Mouse (Mus musculus): Measurements from ENCODE around the gene Pom121l2. TPM values are rescaled to one million over a fixed set of nuclear protein-coding genes. Genes with fewer than 3 reads are reported as not detected.
"Not testable (repeated sequence)": the region's sequence is repeated elsewhere in the genome, so short reads cannot be mapped to it uniquely, and the experiment has no call there.

Pom121l2 gene
- polyA plus RNA-seq, 1 experiment from 2014 or later, result not detected

DNA sequence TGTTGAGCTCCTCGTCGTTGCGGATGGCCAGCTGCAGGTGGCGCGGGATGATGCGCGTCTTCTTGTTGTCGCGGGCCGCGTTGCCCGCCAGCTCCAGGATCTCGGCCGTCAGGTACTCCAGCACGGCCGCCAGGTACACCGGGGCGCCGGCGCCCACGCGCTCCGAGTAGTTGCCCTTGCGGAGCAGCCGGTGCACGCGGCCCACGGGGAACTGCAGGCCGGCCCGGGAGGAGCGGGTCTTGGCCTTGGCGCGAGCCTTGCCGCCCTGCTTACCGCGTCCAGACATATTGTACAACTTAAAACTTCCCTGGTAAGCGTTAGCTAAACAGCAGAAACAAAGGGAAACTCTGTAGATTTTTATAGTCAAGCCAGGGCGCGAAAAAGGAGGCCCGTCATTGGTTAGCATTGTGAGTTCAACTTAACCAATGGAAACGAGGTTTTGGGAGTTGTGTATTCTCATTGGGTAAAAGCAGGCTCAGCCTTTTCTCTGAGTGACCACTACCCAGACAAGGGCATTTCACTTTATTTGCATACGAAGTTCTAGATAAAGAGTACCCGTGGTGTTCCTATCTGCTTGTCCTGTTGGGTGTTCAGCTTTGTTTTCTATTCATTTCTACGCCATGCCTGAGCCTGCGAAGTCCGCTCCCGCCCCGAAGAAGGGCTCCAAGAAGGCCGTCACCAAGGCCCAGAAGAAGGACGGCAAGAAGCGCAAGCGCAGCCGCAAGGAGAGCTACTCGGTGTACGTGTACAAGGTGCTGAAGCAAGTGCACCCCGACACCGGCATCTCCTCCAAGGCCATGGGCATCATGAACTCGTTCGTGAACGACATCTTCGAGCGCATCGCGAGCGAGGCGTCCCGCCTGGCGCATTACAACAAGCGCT lies 54.5 kb downstream of the Pom121l2 start, which contains the start of the genes Hist1h2ah and Hist1h2bk:
TSS of gene Hist1h2ah (minus strand) at position 302 of the 882 bp plus-strand sequence.
TSS of gene Hist1h2bk (plus strand) at position 604 of the 882 bp plus-strand sequence.
- not testable (repeated sequence) for H3K9me3 ChIP-seq (replicated peaks; ENCODE audit: control insufficient read depth, low read length); H3K27me3 ChIP-seq (ENCODE audit: control insufficient read depth, insufficient read depth, low read depth, low read length); H3K36me3 ChIP-seq (ENCODE audit: control insufficient read depth, insufficient read depth)
- Histone ChIP-seq H3K4me3 (ENCODE audit: low read depth, low read length) (peak within 1 kb of the TSS; percentile 71), H3K9ac (ENCODE audit: low read depth, low read length) (peak within 1 kb of the TSS; percentile 84), H3K4me2 (ENCODE audit: low read depth, low read length) (peak within 1 kb of the TSS; percentile 80), H3K27ac (ENCODE audit: low read length) (peak within 1 kb of the TSS; percentile 99), H3K4me1 (ENCODE audit: control insufficient read depth, low read depth, low read length) (peaks cover 37% of the 10 kb centered on the region)
- under 1% methylated on average over 24 of the region's 69 CpGs for WGBS (ENCODE audit: insufficient replicate concordance)
- peak; percentile 91 for ATAC-seq (ENCODE audit: low read depth)

DNA sequence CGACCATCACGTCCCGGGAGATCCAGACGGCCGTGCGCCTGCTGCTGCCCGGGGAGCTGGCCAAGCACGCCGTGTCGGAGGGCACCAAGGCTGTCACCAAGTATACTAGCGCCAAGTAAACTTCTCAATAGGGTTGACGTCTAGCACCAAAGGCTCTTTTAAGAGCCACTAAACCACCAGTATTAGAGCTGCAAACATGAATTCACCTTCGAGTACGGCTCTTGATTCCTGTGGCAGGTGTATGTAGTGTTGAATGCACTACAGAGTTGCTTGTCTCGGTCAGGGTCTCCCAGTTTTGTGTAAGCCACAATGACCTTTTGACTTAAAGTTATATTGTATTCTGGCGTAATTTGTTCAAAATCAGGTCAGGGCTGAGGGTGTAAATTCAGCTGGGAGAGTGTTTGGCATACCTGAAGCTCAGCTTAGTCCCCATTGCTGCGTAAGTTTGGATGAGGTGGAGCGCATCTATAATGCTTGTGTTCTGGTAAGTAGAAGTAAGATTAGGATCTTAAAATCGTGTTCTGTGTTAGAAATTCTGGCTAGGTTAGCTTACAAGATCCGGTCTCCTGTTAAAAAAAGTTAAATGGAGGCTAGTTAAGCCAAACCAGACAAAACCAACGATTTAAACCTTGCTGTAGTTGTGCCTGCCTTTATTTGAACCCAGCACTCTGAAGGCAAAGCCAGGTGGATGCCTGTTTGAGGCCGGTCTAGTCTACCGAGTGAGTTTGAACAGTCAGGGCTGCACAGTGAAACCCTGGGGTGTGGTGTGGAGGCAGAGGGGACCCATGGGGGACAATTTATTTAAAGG lies 55.4 kb downstream of the Pom121l2 start:
- H3K4me1 ChIP-seq (ENCODE audit: control insufficient read depth, low read depth, low read length), result peaks cover 37% of the 10 kb centered on the region
- H3K4me2 ChIP-seq (ENCODE audit: low read depth, low read length), result peak overlapping the region; percentile 78
- WGBS (ENCODE audit: insufficient replicate concordance), result 2% methylated on average over 20 of the region's 23 CpGs

GRCm38 (mm10) chr13:22036986-22037385 lies 56.0 kb downstream of the Pom121l2 start:
- Histone ChIP-seq H3K27ac (ENCODE audit: low read length) (peak overlapping the region; percentile 99), H3K36me3 (ENCODE audit: control insufficient read depth, insufficient read depth) (no peaks in the 10 kb centered on the region), H3K4me3 (ENCODE audit: low read depth, low read length) (peak overlapping the region; percentile 71), H3K4me2 (ENCODE audit: low read depth, low read length) (peak overlapping the region; percentile 78), H3K9me3 (replicated peaks; ENCODE audit: control insufficient read depth, low read length) (no peaks in the 10 kb centered on the region), H3K4me1 (ENCODE audit: control insufficient read depth, low read depth, low read length) (peaks cover 37% of the 10 kb centered on the region), H3K9ac (ENCODE audit: low read depth, low read length) (peak overlapping the region; percentile 79), H3K27me3 (ENCODE audit: control insufficient read depth, insufficient read depth, low read depth, low read length) (no peaks in the 10 kb centered on the region)
- no peak for ATAC-seq (ENCODE audit: low read depth)
- WGBS (ENCODE audit: insufficient replicate concordance), result 35% methylated on average over 3 of the region's 3 CpGs

More for the DNA sequence above, 55.4 kb downstream of the Pom121l2 start:
- Histone ChIP-seq H3K9me3 (replicated peaks; ENCODE audit: control insufficient read depth, low read length) (no peaks in the 10 kb centered on the region), H3K4me3 (ENCODE audit: low read depth, low read length) (peak overlapping the region; percentile 71), H3K36me3 (ENCODE audit: control insufficient read depth, insufficient read depth) (no peaks in the 10 kb centered on the region), H3K27ac (ENCODE audit: low read length) (peak overlapping the region; percentile 99), H3K27me3 (ENCODE audit: control insufficient read depth, insufficient read depth, low read depth, low read length) (no peaks in the 10 kb centered on the region), H3K9ac (ENCODE audit: low read depth, low read length) (peak overlapping the region; percentile 79)
- ATAC-seq (ENCODE audit: low read depth), result peak; percentile 3

DNA sequence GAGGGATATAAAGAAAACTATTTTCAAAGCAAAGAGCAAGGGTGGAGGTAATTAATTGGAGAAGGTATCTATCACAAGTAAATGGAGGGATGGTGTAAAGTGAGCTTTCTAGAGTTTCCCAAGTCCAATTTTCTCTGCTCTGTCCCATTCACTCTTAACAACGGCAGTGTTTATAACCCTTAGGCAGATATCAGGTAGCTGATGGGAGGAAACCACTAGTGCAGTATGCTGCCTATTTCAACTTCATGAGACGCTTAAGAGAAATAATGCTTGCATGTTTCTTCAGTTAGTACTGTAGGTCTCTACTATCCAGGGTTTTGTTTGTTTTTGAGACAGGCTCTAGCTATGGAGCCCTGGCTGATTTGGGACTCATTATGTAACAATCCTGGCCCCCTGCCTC lies 56.4 kb downstream of the Pom121l2 start:
- Histone ChIP-seq H3K27ac (ENCODE audit: low read length) (peak overlapping the region; percentile 99), H3K4me1 (ENCODE audit: control insufficient read depth, low read depth, low read length) (peaks cover 40% of the 10 kb centered on the region), H3K27me3 (ENCODE audit: control insufficient read depth, insufficient read depth, low read depth, low read length) (no peaks in the 10 kb centered on the region), H3K4me3 (ENCODE audit: low read depth, low read length) (peak overlapping the region; percentile 71), H3K9ac (ENCODE audit: low read depth, low read length) (peak overlapping the region; percentile 79), H3K9me3 (replicated peaks; ENCODE audit: control insufficient read depth, low read length) (no peaks in the 10 kb centered on the region), H3K4me2 (ENCODE audit: low read depth, low read length) (peak overlapping the region; percentile 78), H3K36me3 (ENCODE audit: control insufficient read depth, insufficient read depth) (no peaks in the 10 kb centered on the region)
- 49% methylated on average over 2 of the region's 2 CpGs for WGBS (ENCODE audit: insufficient replicate concordance)
- no peak for ATAC-seq (ENCODE audit: low read depth)

Small RNA genes within 50 kb of the gene (microRNA-seq; reads per million reads assigned to microRNA genes)
- not detected for gene Gm44390

Other genes starting within 250 kb of the Pom121l2 start
- gene Hist1h4j, start 246.1 kb upstream of the Pom121l2 start, polyA plus RNA-seq (2015; fragmentation: Nextera tagmentation; extraction: Ambion mirVana), result 0.99 and 1.0 TPM in 2 replicates
- 5.0 and 6.3 TPM in 2 replicates for gene Hist1h4k, start 230.7 kb upstream of the Pom121l2 start, polyA plus RNA-seq (2015; fragmentation: Nextera tagmentation; extraction: Ambion mirVana)
- gene Hist1h2ak, start 227.4 kb upstream of the Pom121l2 start, polyA plus RNA-seq (2015; fragmentation: Nextera tagmentation; extraction: Ambion mirVana), result 40.9 and 50.2 TPM in 2 replicates
- gene Hist1h2bn, start 227.1 kb upstream of the Pom121l2 start, polyA plus RNA-seq (2015; fragmentation: Nextera tagmentation; extraction: Ambion mirVana), result 8.1 and 12.9 TPM in 2 replicates
- 22.9 and 30.4 TPM in 2 replicates for gene Hist1h1b, start 200.6 kb upstream of the Pom121l2 start, polyA plus RNA-seq (2015; fragmentation: Nextera tagmentation; extraction: Ambion mirVana)
- 158 and 190 TPM in 2 replicates for gene Hist1h3i, start 197.8 kb upstream of the Pom121l2 start, polyA plus RNA-seq (2015; fragmentation: Nextera tagmentation; extraction: Ambion mirVana)
- 10.1 and 14.1 TPM in 2 replicates for gene Hist1h2an, start 194.0 kb upstream of the Pom121l2 start, polyA plus RNA-seq (2015; fragmentation: Nextera tagmentation; extraction: Ambion mirVana)
- gene Hist1h2bp, start 193.7 kb upstream of the Pom121l2 start, polyA plus RNA-seq (2015; fragmentation: Nextera tagmentation; extraction: Ambion mirVana), result 3.8 and 7.6 TPM in 2 replicates
- gene Hist1h2bq, start 171.0 kb upstream of the Pom121l2 start, polyA plus RNA-seq (2015; fragmentation: Nextera tagmentation; extraction: Ambion mirVana), result 25.4 and 31.7 TPM in 2 replicates
- gene Hist1h2ao, start 170.7 kb upstream of the Pom121l2 start, polyA plus RNA-seq (2015; fragmentation: Nextera tagmentation; extraction: Ambion mirVana), result 2.1 TPM in 1 of 2 replicates, not detected in the other
- not detected in 2 replicates for gene Hist1h4m, start 169.4 kb upstream of the Pom121l2 start, polyA plus RNA-seq (2015; fragmentation: Nextera tagmentation; extraction: Ambion mirVana)
- gene Hist1h4n, start 149.0 kb upstream of the Pom121l2 start, polyA plus RNA-seq (2015; fragmentation: Nextera tagmentation; extraction: Ambion mirVana), result 25.5 and 40.3 TPM in 2 replicates
- 3,914 and 4,206 TPM in 2 replicates for gene Hist1h2ap, start 147.7 kb upstream of the Pom121l2 start, polyA plus RNA-seq (2015; fragmentation: Nextera tagmentation; extraction: Ambion mirVana)
- 24.7 and 33.6 TPM in 2 replicates for gene Hist1h2br, start 147.5 kb upstream of the Pom121l2 start, polyA plus RNA-seq (2015; fragmentation: Nextera tagmentation; extraction: Ambion mirVana)
- 0.55 and 0.56 TPM in 2 replicates for gene Zfp184, start 36.1 kb upstream of the Pom121l2 start, polyA plus RNA-seq (2015; fragmentation: Nextera tagmentation; extraction: Ambion mirVana)
- 0.54 and 0.72 TPM in 2 replicates for gene Prss16, start 28.5 kb downstream of the Pom121l2 start, polyA plus RNA-seq (2015; fragmentation: Nextera tagmentation; extraction: Ambion mirVana)
- gene Hist1h2ah, start 54.4 kb downstream of the Pom121l2 start, polyA plus RNA-seq (2015; fragmentation: Nextera tagmentation; extraction: Ambion mirVana), result 13.7 and 18.8 TPM in 2 replicates
- 2.9 and 4.7 TPM in 2 replicates for gene Hist1h2bk, start 54.7 kb downstream of the Pom121l2 start, polyA plus RNA-seq (2015; fragmentation: Nextera tagmentation; extraction: Ambion mirVana)
- 47.5 and 58.3 TPM in 2 replicates for gene Hist1h4i, start 60.2 kb downstream of the Pom121l2 start, polyA plus RNA-seq (2015; fragmentation: Nextera tagmentation; extraction: Ambion mirVana)
- gene Hist1h2ag, start 61.8 kb downstream of the Pom121l2 start, polyA plus RNA-seq (2015; fragmentation: Nextera tagmentation; extraction: Ambion mirVana), result 13.1 and 20.8 TPM in 2 replicates
- 13.4 and 22.7 TPM in 2 replicates for gene Hist1h2bj, start 62.0 kb downstream of the Pom121l2 start, polyA plus RNA-seq (2015; fragmentation: Nextera tagmentation; extraction: Ambion mirVana)
- gene Vmn1r188, start 103.2 kb downstream of the Pom121l2 start, polyA plus RNA-seq (2015; fragmentation: Nextera tagmentation; extraction: Ambion mirVana), result not detected in 2 replicates
- not detected in 2 replicates for gene Vmn1r189, start 124.6 kb downstream of the Pom121l2 start, polyA plus RNA-seq (2015; fragmentation: Nextera tagmentation; extraction: Ambion mirVana)
- gene Vmn1r191, start 202.8 kb downstream of the Pom121l2 start, polyA plus RNA-seq (2015; fragmentation: Nextera tagmentation; extraction: Ambion mirVana), result not detected in 2 replicates
- gene Vmn1r192, start 209.9 kb downstream of the Pom121l2 start, polyA plus RNA-seq (2015; fragmentation: Nextera tagmentation; extraction: Ambion mirVana), result not detected in 2 replicates
- gene Vmn1r193, start 242.0 kb downstream of the Pom121l2 start, polyA plus RNA-seq (2015; fragmentation: Nextera tagmentation; extraction: Ambion mirVana), result not detected in 2 replicates

Measured in liver, embryonic 16.5 days (tissue).